Mouse (Mus musculus) liver, adult 2 months (tissue): ENCODE measurements around the gene Sept9. TPM values are rescaled to one million over a fixed set of nuclear protein-coding genes. Genes with fewer than 3 reads are reported as not detected.

Experiments
- DNase-seq: peaks from one replicate; pipeline ENCODE4 v3.0.0-alpha.2; 2011; ENCODE audit warnings: low read depth, low spot score; ENCODE audit errors: extremely low read depth
- H3K27ac ChIP-seq: fragments of 200-500 bp; replicated peaks from 2 replicates; pipeline ENCODE4 v1.5.1; 2012; ENCODE audit warnings: low read depth, mild to moderate bottlenecking, control low read depth, inconsistent platforms, low read length; ENCODE audit not compliant: insufficient read depth
- H3K27me3 ChIP-seq: fragments of 200-500 bp; 2 replicates; pipeline ENCODE4 v1.6.1; 2012; ENCODE audit warnings: mild to moderate bottlenecking, moderate library complexity, low read length, inconsistent platforms; ENCODE audit not compliant: control insufficient read depth, insufficient read depth
- H3K36me3 ChIP-seq: fragments of 200-500 bp; 2 replicates; pipeline ENCODE4 v1.6.1; 2012; ENCODE audit warnings: low read length, inconsistent platforms; ENCODE audit not compliant: control insufficient read depth, insufficient read depth
- H3K4me1 ChIP-seq: fragments of 200-500 bp; 2 replicates; pipeline ENCODE4 v1.6.1; 2011; ENCODE audit warnings: low read length; ENCODE audit not compliant: control insufficient read depth, insufficient read depth
- H3K4me3 ChIP-seq: fragments of 200-500 bp; 2 replicates; pipeline ENCODE4 v1.5.1; 2011; ENCODE audit warnings: low read depth, mild to moderate bottlenecking, control low read depth, low read length, moderate library complexity; ENCODE audit not compliant: insufficient read depth
- H3K79me2 ChIP-seq: fragments of 200-500 bp; 2 replicates; pipeline ENCODE4 v1.6.1; 2012; ENCODE audit warnings: inconsistent platforms, mild to moderate bottlenecking, low read length, moderate library complexity; ENCODE audit not compliant: control insufficient read depth, insufficient read depth
- H3K9ac ChIP-seq: fragments of 200-500 bp; 2 replicates; pipeline ENCODE4 v1.6.1; 2012; ENCODE audit warnings: low read depth, mild to moderate bottlenecking, control low read depth, inconsistent platforms, low read length
- CTCF ChIP-seq: fragments of 200-500 bp; IDR thresholded peaks from 2 replicates; pipeline ENCODE4 v1.5.1; 2011; ENCODE audit warnings: low read depth, low read length, control low read depth
- POLR2A ChIP-seq: fragments of 200-500 bp; IDR thresholded peaks from 2 replicates; pipeline ENCODE4 v1.6.1; 2011; ENCODE audit warnings: low read length, control low read depth; ENCODE audit not compliant: insufficient read depth; ENCODE audit errors: extremely low read depth
- WGBS: fragments of 180-500 bp; shearing (Covaris S2); methylation state at CpG from one replicate; pipeline ENCODE4 v1.1.7; 2018; 5-methylcytosine and 5-hydroxymethylcytosine counted together
- polyA plus RNA-seq: library from polyadenylated mRNA; depleted of rRNA; stranded (reverse); fragments of >200 nt; gene quantifications from 2 replicates; pipeline ENCODE4 v1.2.3, GENCODE M21; 2012
- total RNA-seq: library from RNA; depleted of rRNA; stranded (reverse); fragments of >200 nt; gene quantifications from 2 replicates; pipeline ENCODE4 v1.2.3, GENCODE M21; 2014

Gene Sept9
- total and polyA plus RNA-seq, 2 experiments: 18.8 to 21.2 TPM

- DNase-seq: no peak
- 82% methylated on average over 9 of the region's 9 CpGs for WGBS
- TF ChIP-seq CTCF (no peak), POLR2A (no peak)
Observed at GRCm38 (mm10) chr11:117256088-117256487, 56.6 kb downstream of the Sept9 start.

GRCm38 (mm10) chr11:117256840-117257239 lies 57.4 kb downstream of the Sept9 start:
- Histone ChIP-seq H3K4me3 (no peak overlapping the region), H3K27ac (no peak overlapping the region), H3K36me3 (no peaks in the 10 kb centered on the region), H3K9ac (no peak overlapping the region), H3K4me1 (no peaks in the 10 kb centered on the region), H3K79me2 (peaks cover 18% of the 10 kb centered on the region), H3K27me3 (no peaks in the 10 kb centered on the region)
- no peak for TF ChIP-seq CTCF
- TF ChIP-seq POLR2A: no peak
- 98% methylated on average over 6 of the region's 6 CpGs for WGBS
- DNase-seq: no peak

More at GRCm38 (mm10) chr11:117256088-117256487, 56.6 kb downstream of the Sept9 start:
- no peak overlapping the region for H3K9ac ChIP-seq
- H3K27me3 ChIP-seq: no peaks in the 10 kb centered on the region
- no peak overlapping the region for H3K4me3 ChIP-seq
- H3K27ac ChIP-seq: no peak overlapping the region
- H3K79me2 ChIP-seq: peaks cover 25% of the 10 kb centered on the region
- H3K36me3 ChIP-seq: no peaks in the 10 kb centered on the region
- peaks cover 2% of the 10 kb centered on the region; the same call in 1 of the 2 replicates for H3K4me1 ChIP-seq

- no peak for DNase-seq
- WGBS: 89% methylated on average over 1 of the region's 1 CpGs
- Histone ChIP-seq H3K36me3 (no peaks in the 10 kb centered on the region), H3K27me3 (no peaks in the 10 kb centered on the region), H3K79me2 (peaks cover 16% of the 10 kb centered on the region), H3K4me1 (no peaks in the 10 kb centered on the region), H3K4me3 (no peak overlapping the region), H3K9ac (no peak overlapping the region), H3K27ac (no peak overlapping the region)
- TF ChIP-seq CTCF (no peak), POLR2A (no peak)
Observed at GRCm38 (mm10) chr11:117257266-117257665, 57.8 kb downstream of the Sept9 start.

- H3K9ac ChIP-seq: no peak overlapping the region
Observed at GRCm38 (mm10) chr11:117257842-117258241, 58.4 kb downstream of the Sept9 start.

GRCm38 (mm10) chr11:117259178-117259960 lies 59.9 kb downstream of the Sept9 start:
- TF ChIP-seq POLR2A: no peak
- no peak for TF ChIP-seq CTCF
- WGBS: 76% methylated on average over 9 of the region's 9 CpGs
- Histone ChIP-seq H3K27me3 (no peaks in the 10 kb centered on the region), H3K9ac (no peak overlapping the region), H3K36me3 (no peaks in the 10 kb centered on the region), H3K27ac (no peak overlapping the region), H3K4me3 (no peak overlapping the region), H3K79me2 (peaks cover 9% of the 10 kb centered on the region), H3K4me1 (peaks cover 2% of the 10 kb centered on the region)
- no peak for DNase-seq

More at GRCm38 (mm10) chr11:117257842-117258241, 58.4 kb downstream of the Sept9 start:
- TF ChIP-seq CTCF (no peak), POLR2A (no peak)
- no peak overlapping the region for H3K4me3 ChIP-seq
- no peaks in the 10 kb centered on the region for H3K27me3 ChIP-seq
- H3K36me3 ChIP-seq: no peaks in the 10 kb centered on the region
- peaks cover 12% of the 10 kb centered on the region for H3K79me2 ChIP-seq
- no peaks in the 10 kb centered on the region for H3K4me1 ChIP-seq
- no peak for DNase-seq
- H3K27ac ChIP-seq: no peak overlapping the region

- Histone ChIP-seq H3K4me3 (no peak overlapping the region), H3K36me3 (no peaks in the 10 kb centered on the region), H3K79me2 (peaks cover 8% of the 10 kb centered on the region; the same call in 1 of the 2 replicates), H3K27me3 (no peaks in the 10 kb centered on the region), H3K27ac (no peak overlapping the region), H3K9ac (no peak overlapping the region), H3K4me1 (peaks cover 2% of the 10 kb centered on the region)
- TF ChIP-seq POLR2A (no peak), CTCF (no peak)
- DNase-seq: no peak
- 81% methylated on average over 9 of the region's 9 CpGs for WGBS
Observed at GRCm38 (mm10) chr11:117260631-117261030, 61.2 kb downstream of the Sept9 start.
